Mouse (Mus musculus) Patski (cell line): ENCODE data around the gene Trpm3. TPM values are rescaled to one million over a fixed set of nuclear protein-coding genes. Genes with fewer than 3 reads are reported as not detected.

Source experiments
- ATAC-seq: fragments of 100-300 bp; one replicate; pipeline ENCODE4 v1.8.0; 2021
- CTCF ChIA-PET: fragments of 350-600 bp; sonication (Branson Sonifier 250); formaldehyde crosslinking; loops from one replicate; lab custom pipeline; 2022; ENCODE audit warnings: inconsistent platforms; lab: Charles Lee
- POLR2A ChIA-PET: fragments of 350-600 bp; sonication (Branson Sonifier 250); formaldehyde crosslinking; loops from one replicate; lab custom pipeline; 2022; ENCODE audit warnings: antibody characterized with exemption, inconsistent platforms; lab: Charles Lee
- DNase-seq: peaks from one replicate; pipeline ENCODE4 v3.0.0-alpha.2; 2011; ENCODE audit warnings: low read depth, low spot score
- H3K27me3 ChIP-seq: fragments of 371-371 bp; one replicate; pipeline ENCODE4 v1.5.1; 2021
- CTCF ChIP-seq: fragments of 100-300 bp; IDR thresholded peaks from one replicate; pipeline ENCODE4 v1.5.1; 2021
- in situ Hi-C: fragments of 300-500 bp; cut with MboI; formaldehyde crosslinking; loops from 3 replicates; pipeline ENCODE4 v1.11.1; 2018; ENCODE audit warnings: low pct_unique_long_range_greater_than_20kb, mixed read lengths
- polyA plus RNA-seq: library from polyadenylated mRNA; unstranded; gene quantifications from one replicate; pipeline ENCODE4 v1.2.3, GENCODE M21; 2021

Gene Trpm3
- polyA plus RNA-seq, 1 experiment from 2014 or later: 2.0 TPM

- ChIA-PET POLR2A (interaction anchor here (0.8 kb wide), 1 partner anchor 21 kb away, joined by 3 read pairs; no protein-coding TSS in a partner anchor), CTCF (interaction anchor here (2.8 kb wide), 1 partner anchor 11 kb away, joined by 8 read pairs; no protein-coding TSS in a partner anchor)
- H3K27me3 ChIP-seq: no peaks in the 10 kb centered on the region
- TF ChIP-seq CTCF: no peak
- ATAC-seq (no peak), DNase-seq (no peak)
- in situ Hi-C loops: no loop called here
Observed at GRCm38 (mm10) chr19:23034117-23034516, 895.3 kb downstream of the Trpm3 start.

- in situ Hi-C loops: no loop called here
Observed at GRCm38 (mm10) chr19:23034933-23035332, 896.1 kb downstream of the Trpm3 start.

DNA sequence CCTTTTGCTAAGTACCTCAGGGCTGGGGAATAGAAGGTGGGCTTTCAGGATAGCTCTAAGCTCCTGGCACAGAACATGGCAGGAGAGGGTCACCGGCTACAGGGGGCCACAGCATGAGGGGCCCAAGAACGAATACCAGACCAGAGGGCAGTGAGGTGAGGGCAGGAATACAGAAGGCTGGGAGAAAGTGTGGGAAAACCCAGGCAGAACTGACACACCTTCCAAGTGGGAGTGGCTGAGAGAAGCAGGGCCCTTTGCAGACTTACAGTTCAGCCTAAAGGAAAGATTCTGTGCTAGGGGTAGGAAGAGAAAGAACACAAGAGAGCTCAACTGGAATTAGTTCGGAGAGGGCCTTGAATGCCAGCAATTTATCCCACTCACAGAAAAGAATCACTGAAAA lies 896.9 kb downstream of the Trpm3 start:
- no peaks in the 10 kb centered on the region for H3K27me3 ChIP-seq
- DNase-seq (no peak), ATAC-seq (no peak)
- in situ Hi-C loops: no loop called here
- CTCF ChIA-PET: no interaction called here
- POLR2A ChIA-PET: no interaction called here
- TF ChIP-seq CTCF: no peak

More at GRCm38 (mm10) chr19:23034933-23035332, 896.1 kb downstream of the Trpm3 start:
- ChIA-PET CTCF (no interaction called here), POLR2A (interaction anchor here (0.8 kb wide), 1 partner anchor 20 kb away, joined by 3 read pairs; no protein-coding TSS in a partner anchor)
- no peaks in the 10 kb centered on the region for H3K27me3 ChIP-seq
- no peak for TF ChIP-seq CTCF
- ATAC-seq (no peak), DNase-seq (no peak)

GRCm38 (mm10) chr19:23036782-23037477 lies 898.1 kb downstream of the Trpm3 start:
- in situ Hi-C loops: no loop called here
- POLR2A ChIA-PET: no interaction called here
- CTCF ChIA-PET: no interaction called here
- no peaks in the 10 kb centered on the region for H3K27me3 ChIP-seq
- no peak for TF ChIP-seq CTCF
- DNase-seq: no peak
- no peak for ATAC-seq

GRCm38 (mm10) chr19:23037499-23037898 lies 898.7 kb downstream of the Trpm3 start:
- no peak for DNase-seq

GRCm38 (mm10) chr19:23038321-23038720 lies 899.5 kb downstream of the Trpm3 start:
- no peaks in the 10 kb centered on the region for H3K27me3 ChIP-seq
- CTCF ChIA-PET: no interaction called here
- TF ChIP-seq CTCF: no peak
- ATAC-seq (no peak), DNase-seq (no peak)
- in situ Hi-C loops: no loop called here
- POLR2A ChIA-PET: interaction anchor here (0.7 kb wide), 1 partner anchor 18 kb away, joined by 3 read pairs; no protein-coding TSS in a partner anchor

More at GRCm38 (mm10) chr19:23037499-23037898, 898.7 kb downstream of the Trpm3 start:
- in situ Hi-C loops: no loop called here
- no peak for TF ChIP-seq CTCF
- ChIA-PET POLR2A (no interaction called here), CTCF (no interaction called here)
- ATAC-seq: no peak
- H3K27me3 ChIP-seq: no peaks in the 10 kb centered on the region

GRCm38 (mm10) chr19:23041483-23042167 lies 902.8 kb downstream of the Trpm3 start:
- ATAC-seq (no peak), DNase-seq (no peak)
- no peak for TF ChIP-seq CTCF
- in situ Hi-C loops: no loop called here
- ChIA-PET POLR2A (no interaction called here), CTCF (interaction anchor here (1.0 kb wide), 1 partner anchor 10 kb away, joined by 3 read pairs; no protein-coding TSS in a partner anchor)
- no peaks in the 10 kb centered on the region for H3K27me3 ChIP-seq

DNA sequence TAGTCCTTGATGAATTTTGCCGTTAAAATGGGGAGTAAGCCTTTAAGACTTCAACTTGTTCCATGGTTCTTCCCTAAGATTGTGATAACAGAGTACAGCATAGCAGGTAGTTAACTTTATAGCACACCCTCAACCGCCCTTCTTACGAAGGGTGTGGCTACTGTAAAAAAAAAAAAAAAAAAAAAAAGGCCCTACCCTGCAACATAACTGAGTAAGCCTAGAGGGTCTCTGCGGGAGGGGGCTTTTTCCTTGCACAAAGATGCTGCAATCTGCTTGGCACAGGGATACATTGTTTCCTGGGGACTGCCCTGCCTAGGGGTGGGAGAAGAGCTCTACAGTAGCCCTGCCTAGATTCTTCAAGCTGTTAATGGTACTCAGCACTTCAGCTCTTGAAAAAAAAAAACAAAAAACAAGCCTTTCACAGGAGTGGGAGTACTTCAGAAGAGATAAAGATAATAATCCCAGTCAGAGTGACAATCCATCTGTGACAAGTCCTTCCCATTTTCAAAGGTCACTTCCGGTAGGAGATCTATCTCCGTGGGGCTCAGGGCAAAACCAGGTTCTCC lies 903.4 kb downstream of the Trpm3 start:
- DNase-seq (no peak), ATAC-seq (no peak)
- no peak for TF ChIP-seq CTCF
- POLR2A ChIA-PET: interaction anchor here (0.7 kb wide), 1 partner anchor 228 kb away, joined by 4 read pairs; no protein-coding TSS in a partner anchor
- CTCF ChIA-PET: no interaction called here
- in situ Hi-C loops: no loop called here
- H3K27me3 ChIP-seq: no peaks in the 10 kb centered on the region

GRCm38 (mm10) chr19:23043699-23044098 lies 904.9 kb downstream of the Trpm3 start:
- in situ Hi-C loops: no loop called here
- TF ChIP-seq CTCF: no peak
- no peak for DNase-seq
- ChIA-PET POLR2A (no interaction called here), CTCF (no interaction called here)
- H3K27me3 ChIP-seq: no peaks in the 10 kb centered on the region
- ATAC-seq: no peak
